Mouse (Mus musculus): ENCODE measurements around the gene Gdpd3.

DNA sequence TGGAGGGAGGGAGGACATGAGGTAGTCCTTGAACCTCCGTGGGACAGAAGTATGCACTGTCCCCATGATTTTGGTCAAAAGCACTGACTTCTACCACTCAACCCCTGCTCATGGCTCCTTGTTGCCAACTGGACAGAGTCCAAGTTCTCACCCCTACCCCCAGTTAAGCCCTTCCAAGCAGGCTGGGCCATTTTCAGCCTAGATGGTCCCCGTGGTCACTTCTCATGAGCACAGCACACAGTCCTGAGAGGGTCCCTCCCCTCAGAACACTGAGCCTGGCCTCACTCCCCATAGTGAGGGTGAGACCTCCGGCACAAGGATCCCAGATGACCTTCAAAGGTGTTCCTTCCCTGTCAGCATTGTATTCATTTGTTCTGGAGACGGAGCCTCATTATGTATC lies 23.0 kb downstream of the Gdpd3 start:
- no peak for TF ChIP-seq CTCF (IDR thresholded peaks at IDR 0.05; ENCODE audit: extremely low read depth, insufficient read depth, insufficient read length, insufficient replicate concordance)
- TF ChIP-seq POLR2A (IDR thresholded peaks at IDR 0.05; ENCODE audit: low read depth, low read length): no peak
